Mouse (Mus musculus) testis, adult 2 months (tissue): ENCODE measurements at regions not wholly inside any gene's neighbourhood (a gene's known extent, or its start where the extent isn't known, plus 50 kb on each side); places are given as distances from the start of the nearest gene placed in this dataset.

Experiments
- CTCF ChIP-seq: fragments of 200-500 bp; IDR thresholded peaks from 2 replicates; pipeline ENCODE4 v1.5.1; 2012; ENCODE audit warnings: low read depth, mild to moderate bottlenecking, inconsistent platforms, low read length, moderate library complexity; ENCODE audit not compliant: control insufficient read depth, insufficient read depth, insufficient replicate concordance
- POLR2A ChIP-seq: fragments of 200-500 bp; IDR thresholded peaks from 2 replicates; pipeline ENCODE4 v1.6.1; 2012; ENCODE audit warnings: low read depth, mild to moderate bottlenecking, inconsistent platforms, low read length, moderate library complexity; ENCODE audit not compliant: control insufficient read depth

DNA sequence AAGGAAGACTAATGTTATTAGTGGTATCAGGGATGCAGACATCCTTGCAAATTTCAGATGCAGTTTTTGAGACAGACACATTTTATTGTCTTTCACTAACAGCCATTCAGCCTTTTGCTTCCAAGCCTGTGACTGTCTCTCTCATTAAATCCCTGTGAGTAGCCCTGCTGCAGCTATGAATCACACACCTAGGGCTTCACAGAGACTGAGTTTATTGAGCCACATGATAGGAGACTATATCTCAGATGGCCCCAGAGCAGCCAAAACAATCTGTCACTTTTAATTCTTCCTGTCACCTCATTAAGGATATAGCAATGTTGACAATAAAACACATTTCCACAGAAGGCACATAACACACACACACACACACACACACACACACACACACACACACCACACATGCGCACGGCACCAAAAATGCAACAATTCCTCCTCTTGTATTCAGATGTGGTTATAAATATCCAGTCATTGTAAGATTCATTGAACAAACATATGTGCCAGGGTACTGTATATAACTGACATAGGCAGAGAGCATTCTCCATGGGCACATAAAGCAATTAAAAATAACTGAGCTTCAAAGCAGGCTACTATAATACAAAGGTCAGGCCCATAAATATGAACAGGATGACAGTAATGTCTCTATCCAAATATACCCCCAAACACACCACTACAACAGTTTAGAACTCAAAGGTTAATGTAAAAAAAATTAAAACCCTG, 735.8 kb upstream of the Adgra3 start:
- TF ChIP-seq CTCF (no peak), POLR2A (no peak)
